Mouse (Mus musculus) kidney, postnatal 25 days (tissue): ENCODE data around the gene Slc1a7.

Experiments
- DNase-seq, 2 experiments: peaks; one replicate each; pipeline ENCODE4 v3.0.0; 2021; ENCODE audit warnings: mixed read lengths in 2 of 2

The Slc1a7 gene

GRCm38 (mm10) chr4:108057247-108057646 lies 89.1 kb downstream of the Slc1a7 start:
- DNase-seq = no peak

GRCm38 (mm10) chr4:108058166-108058565 lies 90.0 kb downstream of the Slc1a7 start:
- no peak for DNase-seq

- no peak for DNase-seq
Observed at GRCm38 (mm10) chr4:108059601-108060379, 91.7 kb downstream of the Slc1a7 start.

- no peak for DNase-seq
Observed at GRCm38 (mm10) chr4:108060774-108061173, 92.6 kb downstream of the Slc1a7 start.

- DNase-seq = no peak
Observed at GRCm38 (mm10) chr4:108062524-108062923, 94.4 kb downstream of the Slc1a7 start.
